Mouse (Mus musculus): ENCODE measurements at regions not wholly inside any gene's neighbourhood (a gene's known extent, or its start where the extent isn't known, plus 50 kb on each side); places are given as distances from the start of the nearest gene placed in this dataset.
"Not testable (repeated sequence)": the region's sequence is repeated elsewhere in the genome, so short reads cannot be mapped to it uniquely, and the experiment has no call there.

DNA sequence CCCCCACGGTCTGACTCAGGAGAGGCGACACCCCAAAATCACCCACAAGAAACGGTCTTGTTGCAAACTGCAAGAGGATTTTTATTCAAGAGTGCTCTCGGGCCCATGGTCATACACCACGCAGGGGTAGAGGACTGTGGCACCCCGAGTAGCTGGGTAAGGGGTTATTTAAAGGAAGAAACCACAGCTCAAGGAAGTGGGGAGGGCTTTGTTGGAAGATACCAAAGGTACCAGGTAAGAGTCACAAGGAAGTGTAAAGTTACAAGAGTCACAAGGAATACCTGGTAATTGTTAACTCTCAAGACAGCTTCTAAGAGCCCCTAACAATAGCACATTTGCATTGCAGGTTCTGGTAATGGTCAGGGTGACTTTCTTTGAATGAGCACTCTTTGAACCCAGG lies 170.2 kb downstream of the Snx19 start:
- H3K9ac ChIP-seq (replicated peaks; ENCODE audit: low read length); DNase-seq; ATAC-seq (ENCODE audit: low FRiP score, low TSS enrichment); H3K4me3 ChIP-seq (replicated peaks; ENCODE audit: low read depth, low read length); H3K27me3 ChIP-seq (ENCODE audit: control insufficient read depth, insufficient read depth, low read length); H3K4me1 ChIP-seq (ENCODE audit: control insufficient read depth, insufficient read depth, low read length); H3K9me3 ChIP-seq (ENCODE audit: control insufficient read depth, low read length); H3K36me3 ChIP-seq (ENCODE audit: control insufficient read depth, insufficient read depth, low read length); H3K27ac ChIP-seq (replicated peaks; ENCODE audit: low read depth, low read length); H3K4me2 ChIP-seq (ENCODE audit: low read length): not testable (repeated sequence)
- WGBS, result 81% methylated on average over 6 of the region's 6 CpGs

DNA sequence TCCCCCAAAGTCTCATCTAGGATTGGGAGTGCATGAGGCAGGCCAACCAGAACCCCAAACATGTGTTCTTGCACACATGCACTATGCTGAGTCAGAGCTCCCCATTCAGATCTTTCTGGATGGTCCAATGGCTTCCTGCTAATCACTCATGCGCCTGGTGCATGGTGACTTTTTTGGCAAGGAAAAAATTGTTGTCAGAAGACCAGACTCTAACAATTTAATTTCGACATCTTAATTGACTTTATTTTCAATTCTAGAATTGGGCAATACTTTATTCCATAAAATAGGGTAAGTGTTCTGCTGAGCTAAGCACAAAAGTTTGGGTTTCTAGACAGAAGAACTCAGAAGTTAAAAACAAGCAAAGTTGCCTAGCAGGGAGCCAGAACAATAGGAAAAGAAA lies 165.7 kb downstream of the Snx19 start:
- H3K27ac ChIP-seq (replicated peaks; ENCODE audit: low read depth, low read length), result no peak overlapping the region
- no peak for ATAC-seq (ENCODE audit: low FRiP score, low TSS enrichment)
- H3K4me2 ChIP-seq (ENCODE audit: low read length), result no peak overlapping the region
- no peaks in the 10 kb centered on the region for H3K4me1 ChIP-seq (ENCODE audit: control insufficient read depth, insufficient read depth, low read length)
- no peaks in the 10 kb centered on the region for H3K9me3 ChIP-seq (ENCODE audit: control insufficient read depth, low read length)
- 92% methylated on average over 2 of the region's 2 CpGs for WGBS
- H3K9ac ChIP-seq (replicated peaks; ENCODE audit: low read length), result no peak overlapping the region
- H3K27me3 ChIP-seq (ENCODE audit: control insufficient read depth, insufficient read depth, low read length), result no peaks in the 10 kb centered on the region
- no peaks in the 10 kb centered on the region for H3K36me3 ChIP-seq (ENCODE audit: control insufficient read depth, insufficient read depth, low read length)
- no peak for DNase-seq
- no peak overlapping the region for H3K4me3 ChIP-seq (replicated peaks; ENCODE audit: low read depth, low read length)

DNA sequence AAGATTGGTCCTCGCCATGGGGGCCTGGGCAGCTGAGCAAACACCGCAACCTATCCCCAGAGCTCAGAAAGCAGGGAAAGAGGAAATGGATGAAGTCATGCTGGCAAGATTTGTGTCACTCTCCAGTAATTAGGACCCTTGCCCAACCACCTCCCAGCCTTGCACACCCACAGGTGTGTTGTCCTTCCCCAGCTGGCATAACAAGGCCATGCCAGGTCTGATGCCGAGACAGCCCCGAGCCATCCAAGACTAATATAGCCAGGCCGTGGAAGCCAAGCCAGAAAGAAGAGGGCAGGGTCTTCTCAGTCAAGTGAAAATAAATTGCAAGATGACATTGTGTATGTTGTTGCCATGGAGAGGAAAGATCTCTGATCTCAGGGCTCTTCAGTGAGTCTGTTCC lies 164.3 kb downstream of the Snx19 start:
- H3K36me3 ChIP-seq (ENCODE audit: control insufficient read depth, insufficient read depth, low read length), result no peaks in the 10 kb centered on the region
- no peak overlapping the region for H3K4me2 ChIP-seq (ENCODE audit: low read length)
- DNase-seq, result no peak
- no peaks in the 10 kb centered on the region for H3K9me3 ChIP-seq (ENCODE audit: control insufficient read depth, low read length)
- no peak overlapping the region for H3K9ac ChIP-seq (replicated peaks; ENCODE audit: low read length)
- no peaks in the 10 kb centered on the region for H3K4me1 ChIP-seq (ENCODE audit: control insufficient read depth, insufficient read depth, low read length)
- ATAC-seq (ENCODE audit: low FRiP score, low TSS enrichment), result no peak
- WGBS, result 85% methylated on average over 5 of the region's 5 CpGs
- H3K27ac ChIP-seq (replicated peaks; ENCODE audit: low read depth, low read length), result no peak overlapping the region
- no peak overlapping the region for H3K4me3 ChIP-seq (replicated peaks; ENCODE audit: low read depth, low read length)
- H3K27me3 ChIP-seq (ENCODE audit: control insufficient read depth, insufficient read depth, low read length), result no peaks in the 10 kb centered on the region

DNA sequence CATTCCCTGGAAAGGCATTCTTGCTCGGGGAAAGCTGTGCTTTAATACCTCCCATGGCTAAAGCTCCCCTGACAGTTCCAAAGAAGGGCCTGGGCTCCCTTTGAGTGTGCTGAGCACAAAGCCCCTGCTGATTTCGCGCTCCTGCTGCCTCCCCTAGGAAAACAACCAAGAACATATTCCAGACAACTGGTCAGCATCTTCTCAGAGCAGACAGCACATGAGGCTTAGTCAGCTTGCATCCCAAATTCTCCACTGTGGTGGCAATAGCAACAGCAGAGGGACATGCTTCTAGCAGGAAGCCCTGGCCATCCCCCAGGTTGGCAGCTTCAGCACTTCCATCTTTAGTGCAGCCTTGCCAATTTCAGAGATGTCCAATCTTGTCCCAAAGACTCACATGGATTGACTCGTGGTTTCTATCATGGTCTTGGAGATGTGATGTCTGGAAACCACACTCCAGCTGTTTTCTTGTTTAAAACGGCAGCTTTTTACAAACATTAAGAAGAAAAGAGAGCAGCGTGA lies 163.8 kb downstream of the Snx19 start:
- no peak overlapping the region for H3K4me3 ChIP-seq (replicated peaks; ENCODE audit: low read depth, low read length)
- H3K9ac ChIP-seq (replicated peaks; ENCODE audit: low read length), result no peak overlapping the region
- ATAC-seq (ENCODE audit: low FRiP score, low TSS enrichment) (no peak), DNase-seq (no peak)
- 48% methylated on average over 6 of the region's 6 CpGs for WGBS
- H3K27ac ChIP-seq (replicated peaks; ENCODE audit: low read depth, low read length), result no peak overlapping the region
- no peaks in the 10 kb centered on the region for H3K4me1 ChIP-seq (ENCODE audit: control insufficient read depth, insufficient read depth, low read length)
- H3K9me3 ChIP-seq (ENCODE audit: control insufficient read depth, low read length), result no peaks in the 10 kb centered on the region
- H3K36me3 ChIP-seq (ENCODE audit: control insufficient read depth, insufficient read depth, low read length), result no peaks in the 10 kb centered on the region
- H3K27me3 ChIP-seq (ENCODE audit: control insufficient read depth, insufficient read depth, low read length), result no peaks in the 10 kb centered on the region
- no peak overlapping the region for H3K4me2 ChIP-seq (ENCODE audit: low read length)

GRCm38 (mm10) chr9:30581271-30581821 lies 154.4 kb downstream of the Snx19 start:
- Histone ChIP-seq H3K36me3 (ENCODE audit: control insufficient read depth, insufficient read depth, low read length) (no peaks in the 10 kb centered on the region), H3K9ac (replicated peaks; ENCODE audit: low read length) (no peak overlapping the region), H3K4me2 (ENCODE audit: low read length) (no peak overlapping the region), H3K4me1 (ENCODE audit: control insufficient read depth, insufficient read depth, low read length) (no peaks in the 10 kb centered on the region), H3K4me3 (replicated peaks; ENCODE audit: low read depth, low read length) (no peak overlapping the region), H3K9me3 (ENCODE audit: control insufficient read depth, low read length) (no peaks in the 10 kb centered on the region), H3K27me3 (ENCODE audit: control insufficient read depth, insufficient read depth, low read length) (no peaks in the 10 kb centered on the region), H3K27ac (replicated peaks; ENCODE audit: low read depth, low read length) (no peak overlapping the region)
- ATAC-seq (ENCODE audit: low FRiP score, low TSS enrichment) (no peak), DNase-seq (no peak)
- WGBS, result 92% methylated on average over 9 of the region's 9 CpGs

DNA sequence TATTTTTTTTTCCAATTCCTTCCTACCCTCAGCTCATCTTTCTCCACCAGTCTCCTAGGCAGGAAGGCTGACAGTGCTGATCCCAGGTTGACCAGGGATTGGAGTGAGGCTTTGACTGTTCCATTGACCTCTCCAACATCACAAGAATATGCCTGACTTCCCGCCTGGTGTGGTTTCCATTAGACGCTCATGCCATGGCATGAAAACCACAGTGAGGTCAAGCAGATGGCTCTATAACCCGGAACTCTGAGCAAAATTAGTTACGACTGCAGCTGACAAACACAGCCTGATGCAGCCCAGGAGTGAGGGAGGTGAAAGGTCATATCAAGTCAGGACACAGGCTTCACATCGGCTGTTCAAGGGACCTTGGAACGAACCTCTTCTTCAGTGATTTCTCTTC lies 153.6 kb downstream of the Snx19 start:
- Histone ChIP-seq H3K36me3 (ENCODE audit: control insufficient read depth, insufficient read depth, low read length) (no peaks in the 10 kb centered on the region), H3K4me2 (ENCODE audit: low read length) (no peak overlapping the region), H3K27ac (replicated peaks; ENCODE audit: low read depth, low read length) (no peak overlapping the region), H3K9me3 (ENCODE audit: control insufficient read depth, low read length) (no peaks in the 10 kb centered on the region), H3K9ac (replicated peaks; ENCODE audit: low read length) (no peak overlapping the region), H3K4me3 (replicated peaks; ENCODE audit: low read depth, low read length) (no peak overlapping the region), H3K27me3 (ENCODE audit: control insufficient read depth, insufficient read depth, low read length) (no peaks in the 10 kb centered on the region), H3K4me1 (ENCODE audit: control insufficient read depth, insufficient read depth, low read length) (no peaks in the 10 kb centered on the region)
- no peak for DNase-seq
- ATAC-seq (ENCODE audit: low FRiP score, low TSS enrichment), result no peak
- 86% methylated on average over 6 of the region's 6 CpGs for WGBS

GRCm38 (mm10) chr9:30578213-30578612 lies 151.3 kb downstream of the Snx19 start:
- Histone ChIP-seq H3K4me1 (ENCODE audit: control insufficient read depth, insufficient read depth, low read length) (no peaks in the 10 kb centered on the region), H3K4me3 (replicated peaks; ENCODE audit: low read depth, low read length) (no peak overlapping the region), H3K9me3 (ENCODE audit: control insufficient read depth, low read length) (no peaks in the 10 kb centered on the region), H3K27ac (replicated peaks; ENCODE audit: low read depth, low read length) (no peak overlapping the region), H3K4me2 (ENCODE audit: low read length) (no peak overlapping the region), H3K36me3 (ENCODE audit: control insufficient read depth, insufficient read depth, low read length) (no peaks in the 10 kb centered on the region), H3K9ac (replicated peaks; ENCODE audit: low read length) (no peak overlapping the region), H3K27me3 (ENCODE audit: control insufficient read depth, insufficient read depth, low read length) (no peaks in the 10 kb centered on the region)
- WGBS, result 88% methylated on average over 3 of the region's 3 CpGs
- no peak for DNase-seq
- ATAC-seq (ENCODE audit: low FRiP score, low TSS enrichment), result no peak

DNA sequence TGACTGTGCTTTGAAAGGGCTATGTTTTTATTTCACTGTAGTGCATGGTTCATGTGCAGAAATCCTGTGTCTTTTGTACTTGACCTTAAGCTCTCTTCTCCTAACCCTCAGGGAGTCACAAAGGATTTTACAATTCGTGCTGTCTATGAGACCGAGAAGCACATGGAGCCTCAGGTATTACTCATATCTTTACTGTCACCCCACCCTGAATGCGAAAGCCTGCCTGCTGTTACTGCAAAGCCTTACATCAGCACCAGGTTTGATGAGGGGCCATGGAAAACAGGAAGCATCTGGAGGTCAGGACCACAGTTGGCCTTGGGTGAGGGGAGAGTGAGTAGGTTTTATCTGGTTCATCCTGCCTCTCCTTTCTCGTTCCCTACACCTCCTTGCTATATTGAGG lies 150.3 kb downstream of the Snx19 start:
- Histone ChIP-seq H3K4me2 (ENCODE audit: low read length) (no peak overlapping the region), H3K9ac (replicated peaks; ENCODE audit: low read length) (no peak overlapping the region), H3K9me3 (ENCODE audit: control insufficient read depth, low read length) (no peaks in the 10 kb centered on the region), H3K36me3 (ENCODE audit: control insufficient read depth, insufficient read depth, low read length) (no peaks in the 10 kb centered on the region), H3K27ac (replicated peaks; ENCODE audit: low read depth, low read length) (no peak overlapping the region), H3K4me1 (ENCODE audit: control insufficient read depth, insufficient read depth, low read length) (no peaks in the 10 kb centered on the region), H3K4me3 (replicated peaks; ENCODE audit: low read depth, low read length) (no peak overlapping the region), H3K27me3 (ENCODE audit: control insufficient read depth, insufficient read depth, low read length) (no peaks in the 10 kb centered on the region)
- ATAC-seq (ENCODE audit: low FRiP score, low TSS enrichment), result no peak
- 80% methylated on average over 4 of the region's 4 CpGs for WGBS
- no peak for DNase-seq

DNA sequence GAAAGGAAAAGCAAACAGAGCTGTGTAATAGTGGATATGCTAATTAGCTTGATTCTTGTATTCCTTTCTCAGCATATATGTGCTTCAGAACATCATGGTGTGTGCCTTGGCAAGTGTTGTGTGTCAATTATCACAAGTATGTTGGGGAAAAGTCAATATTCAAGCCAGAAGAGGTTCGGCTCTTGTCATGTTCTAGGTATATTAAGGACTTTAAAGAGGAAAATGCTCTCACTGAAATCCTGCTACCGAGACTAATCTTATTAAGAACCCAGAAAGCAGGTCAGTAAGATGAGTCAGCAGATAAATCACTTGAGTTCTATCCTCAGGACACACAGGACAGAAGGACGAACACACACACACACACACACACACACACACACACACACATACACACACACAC lies 148.6 kb downstream of the Snx19 start:
- no peak for ATAC-seq (ENCODE audit: low FRiP score, low TSS enrichment)
- no peak for DNase-seq
- H3K27ac ChIP-seq (replicated peaks; ENCODE audit: low read depth, low read length), result no peak overlapping the region
- no peaks in the 10 kb centered on the region for H3K36me3 ChIP-seq (ENCODE audit: control insufficient read depth, insufficient read depth, low read length)
- 30% methylated on average over 3 of the region's 3 CpGs for WGBS
- H3K9me3 ChIP-seq (ENCODE audit: control insufficient read depth, low read length), result no peaks in the 10 kb centered on the region
- no peak overlapping the region for H3K4me2 ChIP-seq (ENCODE audit: low read length)
- no peak overlapping the region for H3K9ac ChIP-seq (replicated peaks; ENCODE audit: low read length)
- H3K4me1 ChIP-seq (ENCODE audit: control insufficient read depth, insufficient read depth, low read length), result no peaks in the 10 kb centered on the region
- no peak overlapping the region for H3K4me3 ChIP-seq (replicated peaks; ENCODE audit: low read depth, low read length)
- no peaks in the 10 kb centered on the region for H3K27me3 ChIP-seq (ENCODE audit: control insufficient read depth, insufficient read depth, low read length)

All from midbrain, embryonic 14.5 days (tissue).